Mouse (Mus musculus) embryonic stem cell, embryonic (primary cell): ENCODE data around the gene Zdbf2.

Experiments
- CTCF ChIA-PET, 4 experiments: fragments of 300-600 bp in 2 of 4; fragments of 350-600 bp in 2 of 4; sonication (Branson Sonifier 250); formaldehyde crosslinking; loops; one replicate each; lab custom pipeline; 2022; ENCODE audit warnings: inconsistent platforms in 2 of 4; lab: Charles Lee
- POLR2A ChIA-PET, 4 experiments: fragments of 300-600 bp in 2 of 4; fragments of 350-600 bp in 2 of 4; sonication (Branson Sonifier 250); formaldehyde crosslinking; loops; one replicate each; lab custom pipeline; 2022; ENCODE audit warnings: antibody characterized with exemption in 4 of 4, inconsistent platforms in 1 of 4; lab: Charles Lee

The Zdbf2 gene

GRCm38 (mm10) chr1:63272741-63273338 is at the start of gene Zdbf2:
TSS of gene Zdbf2 (plus strand) at chr1:63273265.
- ChIA-PET CTCF (interaction anchor here (0.6 to 1.0 kb wide), 5 partner anchors 67 to 91 kb away, joined by 3 to 6 read pairs (median 4); no protein-coding TSS in a partner anchor), POLR2A (interaction anchor here (0.6 to 4.1 kb wide), 15 partner anchors 10 to 185 kb away, joined by 3 to 54 read pairs (median 3); partner anchors contain the start of gene Gpr1 (in 1 of the 4))

- POLR2A ChIA-PET: interaction anchor here in 3 of 4 experiments (0.6 to 7.7 kb wide), 8 partner anchors 11 to 215 kb away, joined by 3 to 77 read pairs (median 18); partner anchors contain the start of genes Eef1b2 (in 2 of the 3), Gpr1 (in 2 of the 3) and Ndufs1 (in 2 of the 3)
- CTCF ChIA-PET: no interaction called here
These were observed 48.1 kb upstream of the Zdbf2 start for GRCm38 (mm10) chr1:63225009-63225408.

- POLR2A ChIA-PET: interaction anchor here (0.6 to 7.7 kb wide), 23 partner anchors 10 to 378 kb away, joined by 3 to 77 read pairs (median 4); partner anchors contain the start of genes Eef1b2 (in 2 of the 4), Gpr1 (in 2 of the 4) and Ndufs1 (in 2 of the 4)
- CTCF ChIA-PET: interaction anchor here in 2 of 4 experiments (0.6 to 1.1 kb wide), 5 partner anchors 10 to 89 kb away, joined by 3 to 9 read pairs (median 5); no protein-coding TSS in a partner anchor
These were observed 47.2 kb upstream of the Zdbf2 start for GRCm38 (mm10) chr1:63225890-63226289.

GRCm38 (mm10) chr1:63227241-63227640 is 45.8 kb upstream of the Zdbf2 start:
- POLR2A ChIA-PET: interaction anchor here in 3 of 4 experiments (0.5 to 7.7 kb wide), 20 partner anchors 8 to 49 kb away, joined by 3 to 77 read pairs (median 5); partner anchors contain the start of genes Eef1b2 (in 1 of the 3), Gpr1 (in 1 of the 3), Ndufs1 (in 1 of the 3) and Zdbf2 (in 1 of the 3)
- CTCF ChIA-PET: interaction anchor here in 2 of 4 experiments (1.1 to 1.3 kb wide), 2 partner anchors 12 to 21 kb away, joined by 3 to 5 read pairs; no protein-coding TSS in a partner anchor

GRCm38 (mm10) chr1:63237371-63237770 is 35.7 kb upstream of the Zdbf2 start:
- ChIA-PET CTCF (interaction anchor here in 1 of 4 experiments (0.6 to 1.1 kb wide), 2 partner anchors 10 to 57 kb away, joined by 3 to 4 read pairs; no protein-coding TSS in a partner anchor), POLR2A (interaction anchor here in 3 of 4 experiments (0.5 to 3.6 kb wide), 9 partner anchors 9 to 27 kb away, joined by 3 to 28 read pairs (median 4); partner anchors contain the start of gene Gpr1 (in 1 of the 3))

GRCm38 (mm10) chr1:63239305-63239704 is 33.8 kb upstream of the Zdbf2 start:
- ChIA-PET POLR2A (interaction anchor here (0.6 to 2.6 kb wide), 19 partner anchors 8 to 123 kb away, joined by 3 to 12 read pairs (median 4); partner anchors contain the start of genes Gpr1 (in 2 of the 4), Eef1b2 (in 1 of the 4) and Ndufs1 (in 1 of the 4)), CTCF (interaction anchor here in 2 of 4 experiments (0.9 to 1.6 kb wide), 3 partner anchors 10 to 19 kb away, joined by 4 to 5 read pairs (median 4); no protein-coding TSS in a partner anchor)

GRCm38 (mm10) chr1:63239751-63240150 is 33.3 kb upstream of the Zdbf2 start:
- ChIA-PET CTCF (interaction anchor here in 2 of 4 experiments (0.9 to 1.6 kb wide), 4 partner anchors 10 to 20 kb away, joined by 3 to 5 read pairs (median 4); no protein-coding TSS in a partner anchor), POLR2A (interaction anchor here in 3 of 4 experiments (0.6 to 2.6 kb wide), 15 partner anchors 7 to 124 kb away, joined by 3 to 12 read pairs (median 4); partner anchors contain the start of genes Gpr1 (in 2 of the 3), Eef1b2 (in 1 of the 3) and Ndufs1 (in 1 of the 3))

GRCm38 (mm10) chr1:63243854-63244253 is 29.2 kb upstream of the Zdbf2 start:
- CTCF ChIA-PET: no interaction called here

GRCm38 (mm10) chr1:63246862-63247521 is 26.1 kb upstream of the Zdbf2 start:
- ChIA-PET POLR2A (interaction anchor here (0.5 to 9.3 kb wide), 61 partner anchors 8 to 1444 kb away, joined by 3 to 54 read pairs (median 4); partner anchors contain the start of genes Eef1b2 (in 2 of the 4), Gpr1 (in 2 of the 4), Ndufs1 (in 2 of the 4) and Ccnyl1 (in 1 of the 4)), CTCF (interaction anchor here (0.6 to 1.7 kb wide), 8 partner anchors 9 to 154 kb away, joined by 3 to 9 read pairs (median 4); no protein-coding TSS in a partner anchor)

More at GRCm38 (mm10) chr1:63243854-63244253, 29.2 kb upstream of the Zdbf2 start:
- POLR2A ChIA-PET: interaction anchor here in 3 of 4 experiments (0.6 to 9.3 kb wide), 12 partner anchors 11 to 198 kb away, joined by 3 to 54 read pairs (median 4); partner anchors contain the start of genes Eef1b2 (in 1 of the 3), Ndufs1 (in 1 of the 3) and Zdbf2 (in 1 of the 3)

- ChIA-PET CTCF (interaction anchor here (0.6 to 1.7 kb wide), 8 partner anchors 10 to 155 kb away, joined by 3 to 9 read pairs (median 4); no protein-coding TSS in a partner anchor), POLR2A (interaction anchor here (0.5 to 9.3 kb wide), 53 partner anchors 8 to 1443 kb away, joined by 3 to 54 read pairs (median 4); partner anchors contain the start of genes Eef1b2 (in 2 of the 4), Gpr1 (in 2 of the 4), Ndufs1 (in 2 of the 4) and Ccnyl1 (in 1 of the 4))
These were observed 25.2 kb upstream of the Zdbf2 start for GRCm38 (mm10) chr1:63247831-63248359.

- ChIA-PET POLR2A (interaction anchor here in 3 of 4 experiments (0.6 to 9.3 kb wide), 17 partner anchors 8 to 134 kb away, joined by 3 to 54 read pairs (median 5); partner anchors contain the start of genes Gpr1 (in 1 of the 3), Ino80d (in 1 of the 3) and Zdbf2 (in 1 of the 3)), CTCF (interaction anchor here in 1 of 4 experiments (1.1 kb wide), 1 partner anchor 21 kb away, joined by 3 read pairs; no protein-coding TSS in a partner anchor)
These were observed 24.7 kb upstream of the Zdbf2 start for GRCm38 (mm10) chr1:63248360-63248851.

- ChIA-PET CTCF (no interaction called here), POLR2A (interaction anchor here in 2 of 4 experiments (0.7 to 9.3 kb wide), 12 partner anchors 9 to 111 kb away, joined by 3 to 54 read pairs (median 6); partner anchors contain the start of genes Eef1b2 (in 1 of the 2), Ndufs1 (in 1 of the 2) and Zdbf2 (in 1 of the 2))
These were observed 23.8 kb upstream of the Zdbf2 start for GRCm38 (mm10) chr1:63249261-63249660.

- CTCF ChIA-PET: interaction anchor here in 3 of 4 experiments (0.5 to 1.1 kb wide), 7 partner anchors 8 to 70 kb away, joined by 3 to 17 read pairs (median 4); no protein-coding TSS in a partner anchor
- POLR2A ChIA-PET: interaction anchor here in 2 of 4 experiments (0.6 to 9.3 kb wide), 15 partner anchors 8 to 78 kb away, joined by 3 to 54 read pairs (median 4); partner anchors contain the start of genes Gpr1 (in 1 of the 2) and Zdbf2 (in 1 of the 2)
These were observed 20.5 kb upstream of the Zdbf2 start for GRCm38 (mm10) chr1:63252351-63253209.

- ChIA-PET POLR2A (interaction anchor here in 2 of 4 experiments (0.6 to 9.3 kb wide), 7 partner anchors 7 to 76 kb away, joined by 3 to 54 read pairs (median 4); partner anchors contain the start of gene Zdbf2 (in 1 of the 2)), CTCF (no interaction called here)
These were observed 19.8 kb upstream of the Zdbf2 start for GRCm38 (mm10) chr1:63253291-63253690.

GRCm38 (mm10) chr1:63255101-63255500 is 18.0 kb upstream of the Zdbf2 start:
- POLR2A ChIA-PET: interaction anchor here in 1 of 4 experiments (0.9 to 5.6 kb wide), 6 partner anchors 8 to 23 kb away, joined by 3 to 18 read pairs (median 12); partner anchors contain the start of gene Zdbf2
- CTCF ChIA-PET: no interaction called here
